Mouse (Mus musculus): ENCODE data around the gene Gm9767. TPM values are rescaled to one million over a fixed set of nuclear protein-coding genes. Genes with fewer than 3 reads are reported as not detected.
A peak's percentile ranks its signal among the peaks of the same experiment; 100 is the strongest.

The Gm9767 gene
- polyA plus RNA-seq (2015; fragmentation: Nextera tagmentation; extraction: Ambion mirVana), result 0.36 and 1.0 TPM in 2 replicates

DNA sequence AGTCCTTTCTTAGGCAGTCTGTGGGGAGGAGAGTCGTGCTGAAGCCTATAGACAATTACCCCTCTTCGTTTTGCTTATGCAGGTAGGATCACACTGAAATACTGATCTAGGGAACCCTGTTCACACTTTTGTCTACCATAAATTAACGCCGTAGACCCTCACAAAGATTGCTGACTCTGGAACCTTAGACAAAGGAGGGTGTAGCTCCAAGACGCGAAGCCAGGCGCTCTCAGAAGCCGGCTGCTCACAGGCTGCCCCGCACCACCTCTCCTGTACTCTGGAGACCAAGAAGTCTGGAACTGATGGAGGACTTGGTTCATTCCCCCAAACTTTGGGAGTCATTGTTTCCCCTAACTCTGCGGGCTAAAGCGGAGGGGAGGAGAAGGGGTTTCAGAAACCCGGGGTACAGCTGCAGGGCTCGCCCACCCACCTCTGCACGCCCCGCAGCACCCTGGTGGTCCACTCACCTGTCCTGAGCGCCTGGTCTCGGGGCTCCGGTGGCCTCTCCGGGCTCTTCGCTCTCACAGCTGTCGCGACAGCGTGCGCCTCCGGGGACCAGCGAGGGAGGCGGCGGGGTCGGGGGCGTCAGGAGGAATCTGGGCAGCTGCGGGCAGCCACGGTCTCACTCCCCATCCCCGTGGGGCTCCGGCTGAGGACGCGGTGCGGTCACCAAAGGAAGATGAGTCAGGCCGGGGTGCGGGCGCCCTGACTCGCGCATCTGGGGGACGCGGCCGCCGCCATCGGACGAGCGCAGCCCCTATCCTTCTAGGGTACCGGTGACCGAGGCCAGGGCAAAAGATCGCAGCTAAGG, at the start of gene Gm9767:
TSS of gene Gm9767 (plus strand) at position 585 of the 811 bp plus-strand sequence.
- Histone ChIP-seq H3K36me3 (ENCODE audit: control insufficient read depth, insufficient read depth, low read length) (no peaks in the 10 kb centered on the region), H3K9ac (ENCODE audit: low read length) (peak within 1 kb of the TSS; percentile 80), H3K4me2 (ENCODE audit: low read depth, low read length) (peak within 1 kb of the TSS; percentile 74), H3K27me3 (ENCODE audit: control insufficient read depth, insufficient read depth, low read length) (no peaks in the 10 kb centered on the region), H3K4me3 (replicated peaks; ENCODE audit: low read length) (peak within 1 kb of the TSS; percentile 68), H3K4me1 (ENCODE audit: control insufficient read depth, insufficient read depth, low read length) (no peaks in the 10 kb centered on the region), H3K27ac (ENCODE audit: low read length) (peak within 1 kb of the TSS; percentile 39; the same call in 1 of the 2 replicates), H3K9me3 (replicated peaks; ENCODE audit: control insufficient read depth, low read length) (no peaks in the 10 kb centered on the region)
- ATAC-seq (ENCODE audit: insufficient read depth, low FRiP score), result peak; percentile 7; the same call in 1 of the 2 replicates
- WGBS, result under 1% methylated on average over 52 of the region's 52 CpGs

DNA sequence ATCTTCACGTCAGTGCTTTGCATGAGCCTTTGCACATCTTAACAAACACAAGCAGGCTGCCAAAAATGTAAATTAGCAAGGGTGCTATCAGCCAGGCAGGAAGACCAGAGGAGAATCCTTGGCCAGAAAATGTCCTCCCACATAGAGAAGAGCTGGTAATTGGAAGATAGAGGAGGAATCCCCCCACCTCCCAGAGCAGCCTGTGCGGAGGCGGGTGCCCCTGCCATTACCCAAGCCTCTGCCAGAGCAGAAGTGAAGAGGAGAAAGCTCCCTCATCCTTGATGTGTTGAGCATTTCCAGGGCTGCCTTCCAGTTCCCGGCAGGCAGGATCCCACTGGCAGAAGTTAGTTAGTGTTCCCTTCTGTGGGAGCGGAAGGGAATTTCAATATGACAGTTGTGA, 43.1 kb upstream of the Gm9767 start:
- Histone ChIP-seq H3K27ac (ENCODE audit: low read length) (no peak overlapping the region), H3K36me3 (ENCODE audit: control insufficient read depth, insufficient read depth, low read length) (no peaks in the 10 kb centered on the region), H3K9me3 (replicated peaks; ENCODE audit: control insufficient read depth, low read length) (no peaks in the 10 kb centered on the region), H3K4me2 (ENCODE audit: low read depth, low read length) (no peak overlapping the region), H3K4me3 (replicated peaks; ENCODE audit: low read length) (no peak overlapping the region), H3K27me3 (ENCODE audit: control insufficient read depth, insufficient read depth, low read length) (no peaks in the 10 kb centered on the region), H3K9ac (ENCODE audit: low read length) (no peak overlapping the region), H3K4me1 (ENCODE audit: control insufficient read depth, insufficient read depth, low read length) (no peaks in the 10 kb centered on the region)
- ATAC-seq (ENCODE audit: insufficient read depth, low FRiP score), result no peak
- WGBS, result 68% methylated on average over 5 of the region's 5 CpGs

DNA sequence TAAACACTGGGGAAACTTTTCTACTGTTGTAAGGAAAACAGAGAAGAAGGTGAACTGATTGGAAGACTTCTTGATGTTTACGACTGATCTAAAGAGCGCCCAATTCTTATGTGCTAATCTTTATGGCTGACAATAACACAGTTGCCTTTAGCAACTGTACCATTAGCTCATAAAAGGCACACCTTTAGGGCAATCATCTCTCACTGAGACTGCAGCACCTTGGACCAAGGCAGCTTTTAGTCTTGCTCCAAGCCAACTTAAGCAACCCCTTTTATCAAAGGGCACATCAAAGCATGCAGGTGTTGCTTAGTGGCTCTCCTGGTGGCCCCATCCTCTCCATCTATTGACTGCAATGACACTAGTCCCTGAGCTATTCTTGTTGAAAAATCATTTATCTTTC, 26.9 kb upstream of the Gm9767 start:
- Histone ChIP-seq H3K27me3 (ENCODE audit: control insufficient read depth, insufficient read depth, low read length) (no peaks in the 10 kb centered on the region), H3K4me1 (ENCODE audit: control insufficient read depth, insufficient read depth, low read length) (no peaks in the 10 kb centered on the region), H3K4me2 (ENCODE audit: low read depth, low read length) (no peak overlapping the region), H3K4me3 (replicated peaks; ENCODE audit: low read length) (no peak overlapping the region), H3K27ac (ENCODE audit: low read length) (no peak overlapping the region), H3K36me3 (ENCODE audit: control insufficient read depth, insufficient read depth, low read length) (no peaks in the 10 kb centered on the region), H3K9ac (ENCODE audit: low read length) (no peak overlapping the region), H3K9me3 (replicated peaks; ENCODE audit: control insufficient read depth, low read length) (no peaks in the 10 kb centered on the region)
- ATAC-seq (ENCODE audit: insufficient read depth, low FRiP score), result no peak
- 88% methylated on average over 2 of the region's 2 CpGs for WGBS

DNA sequence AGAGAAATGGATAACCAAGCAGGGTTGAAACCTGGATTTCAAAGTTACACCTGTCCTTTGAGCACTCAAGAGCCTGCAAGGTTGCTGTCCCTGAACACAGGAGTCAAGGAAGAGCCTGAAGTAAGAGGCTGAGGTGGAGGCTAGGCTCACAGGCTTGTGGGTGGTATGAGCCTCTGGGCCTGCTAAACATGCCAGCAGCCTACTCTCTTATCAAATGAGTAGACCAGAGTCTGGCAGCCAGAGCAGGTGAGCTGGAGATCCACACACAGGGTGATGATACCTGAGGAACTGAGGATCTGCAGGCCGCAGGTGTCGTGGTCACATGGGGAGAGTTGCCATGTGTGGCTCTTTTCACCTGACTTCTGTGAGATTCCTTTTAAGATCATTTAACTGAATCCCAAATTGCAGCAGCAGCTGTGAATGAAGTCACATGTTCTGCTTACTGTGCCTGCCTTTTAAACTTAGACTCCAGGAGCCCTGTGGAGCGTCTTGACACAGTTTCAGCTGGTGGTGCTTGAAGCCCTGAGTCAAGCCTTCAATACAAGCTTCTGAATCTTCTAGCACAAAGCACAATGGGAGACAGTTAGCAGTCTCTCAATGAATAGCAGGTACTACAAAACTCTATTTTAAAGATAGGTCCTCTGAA, 18.3 kb upstream of the Gm9767 start:
- H3K9ac ChIP-seq (ENCODE audit: low read length), result no peak overlapping the region
- no peak overlapping the region for H3K27ac ChIP-seq (ENCODE audit: low read length)
- no peaks in the 10 kb centered on the region for H3K9me3 ChIP-seq (replicated peaks; ENCODE audit: control insufficient read depth, low read length)
- H3K4me2 ChIP-seq (ENCODE audit: low read depth, low read length), result no peak overlapping the region
- H3K36me3 ChIP-seq (ENCODE audit: control insufficient read depth, insufficient read depth, low read length), result no peaks in the 10 kb centered on the region
- H3K27me3 ChIP-seq (ENCODE audit: control insufficient read depth, insufficient read depth, low read length), result no peaks in the 10 kb centered on the region
- 94% methylated on average over 3 of the region's 3 CpGs for WGBS
- no peaks in the 10 kb centered on the region for H3K4me1 ChIP-seq (ENCODE audit: control insufficient read depth, insufficient read depth, low read length)
- H3K4me3 ChIP-seq (replicated peaks; ENCODE audit: low read length), result no peak overlapping the region
- no peak for ATAC-seq (ENCODE audit: insufficient read depth, low FRiP score)

DNA sequence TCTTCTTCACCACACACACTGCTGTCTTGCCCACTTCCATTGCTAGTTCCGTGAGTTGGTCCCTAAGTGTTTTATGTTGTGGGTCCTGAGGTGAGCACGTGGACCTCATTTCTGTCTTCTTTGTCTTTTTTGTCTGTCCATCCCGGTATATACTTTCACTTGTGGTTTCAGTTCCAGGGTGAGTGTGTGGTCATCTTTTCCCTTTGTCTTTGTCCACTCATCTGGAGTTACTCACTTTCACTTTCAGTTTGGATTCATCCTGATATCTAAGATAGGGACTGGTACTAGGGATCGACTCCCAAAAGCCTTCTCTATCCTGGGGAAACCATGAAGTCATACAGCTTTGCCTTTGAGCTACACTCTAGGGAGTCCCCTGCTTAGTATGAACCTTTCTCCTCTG, 15.0 kb upstream of the Gm9767 start:
- no peaks in the 10 kb centered on the region for H3K9me3 ChIP-seq (replicated peaks; ENCODE audit: control insufficient read depth, low read length)
- H3K4me3 ChIP-seq (replicated peaks; ENCODE audit: low read length), result no peak overlapping the region
- no peak for ATAC-seq (ENCODE audit: insufficient read depth, low FRiP score)
- H3K4me1 ChIP-seq (ENCODE audit: control insufficient read depth, insufficient read depth, low read length), result no peaks in the 10 kb centered on the region
- H3K27me3 ChIP-seq (ENCODE audit: control insufficient read depth, insufficient read depth, low read length), result no peaks in the 10 kb centered on the region
- no peak overlapping the region for H3K4me2 ChIP-seq (ENCODE audit: low read depth, low read length)
- H3K9ac ChIP-seq (ENCODE audit: low read length), result no peak overlapping the region
- H3K27ac ChIP-seq (ENCODE audit: low read length), result no peak overlapping the region
- 90% methylated on average over 4 of the region's 4 CpGs for WGBS
- no peaks in the 10 kb centered on the region for H3K36me3 ChIP-seq (ENCODE audit: control insufficient read depth, insufficient read depth, low read length)

DNA sequence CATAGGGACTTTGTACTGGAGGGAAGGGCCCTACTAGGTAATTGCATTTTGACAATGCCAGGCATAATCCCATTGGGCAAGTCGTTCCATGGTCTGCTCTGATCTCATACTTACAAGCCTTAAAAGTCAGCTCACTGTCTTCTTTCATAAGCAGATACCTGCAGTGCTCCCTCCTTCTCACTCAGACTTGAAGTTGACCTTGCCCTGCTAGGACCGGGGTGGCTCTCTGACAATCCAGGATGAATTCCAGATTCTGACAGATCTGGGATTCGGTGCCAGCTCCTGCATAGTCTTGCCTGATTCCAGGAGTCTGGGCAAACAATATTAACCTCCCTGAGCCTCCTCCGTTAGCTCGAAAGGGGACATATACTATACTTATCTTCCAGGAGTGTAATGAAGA, 6.1 kb upstream of the Gm9767 start:
- ATAC-seq (ENCODE audit: insufficient read depth, low FRiP score), result no peak
- Histone ChIP-seq H3K27ac (ENCODE audit: low read length) (no peak overlapping the region), H3K4me1 (ENCODE audit: control insufficient read depth, insufficient read depth, low read length) (no peaks in the 10 kb centered on the region), H3K9ac (ENCODE audit: low read length) (no peak overlapping the region), H3K36me3 (ENCODE audit: control insufficient read depth, insufficient read depth, low read length) (no peaks in the 10 kb centered on the region), H3K4me2 (ENCODE audit: low read depth, low read length) (no peak overlapping the region), H3K9me3 (replicated peaks; ENCODE audit: control insufficient read depth, low read length) (no peaks in the 10 kb centered on the region), H3K27me3 (ENCODE audit: control insufficient read depth, insufficient read depth, low read length) (no peaks in the 10 kb centered on the region), H3K4me3 (replicated peaks; ENCODE audit: low read length) (no peak overlapping the region)
- WGBS, result 79% methylated on average over 5 of the region's 5 CpGs

DNA sequence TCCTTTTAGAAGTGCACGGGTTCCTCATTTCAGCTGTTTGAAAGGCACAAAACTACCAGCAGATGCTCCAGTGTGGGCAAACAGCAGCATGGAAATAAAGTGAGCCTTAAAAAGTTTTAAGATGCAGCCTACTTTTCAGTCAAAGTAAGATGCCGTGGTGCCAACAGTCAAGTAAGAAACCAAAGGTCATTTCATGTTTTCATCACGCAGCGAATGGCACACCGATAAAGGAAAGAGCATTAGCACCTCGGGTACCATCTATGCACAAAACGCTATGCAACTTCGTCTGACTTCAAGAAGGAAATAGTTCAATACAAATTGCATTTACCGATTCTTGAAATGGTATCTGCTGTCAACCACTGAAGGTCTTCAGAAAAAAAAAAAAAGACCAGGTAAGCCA, 1.1 kb upstream of the Gm9767 start:
- no peak for ATAC-seq (ENCODE audit: insufficient read depth, low FRiP score)
- 70% methylated on average over 9 of the region's 9 CpGs for WGBS
- no peaks in the 10 kb centered on the region for H3K4me1 ChIP-seq (ENCODE audit: control insufficient read depth, insufficient read depth, low read length)

DNA sequence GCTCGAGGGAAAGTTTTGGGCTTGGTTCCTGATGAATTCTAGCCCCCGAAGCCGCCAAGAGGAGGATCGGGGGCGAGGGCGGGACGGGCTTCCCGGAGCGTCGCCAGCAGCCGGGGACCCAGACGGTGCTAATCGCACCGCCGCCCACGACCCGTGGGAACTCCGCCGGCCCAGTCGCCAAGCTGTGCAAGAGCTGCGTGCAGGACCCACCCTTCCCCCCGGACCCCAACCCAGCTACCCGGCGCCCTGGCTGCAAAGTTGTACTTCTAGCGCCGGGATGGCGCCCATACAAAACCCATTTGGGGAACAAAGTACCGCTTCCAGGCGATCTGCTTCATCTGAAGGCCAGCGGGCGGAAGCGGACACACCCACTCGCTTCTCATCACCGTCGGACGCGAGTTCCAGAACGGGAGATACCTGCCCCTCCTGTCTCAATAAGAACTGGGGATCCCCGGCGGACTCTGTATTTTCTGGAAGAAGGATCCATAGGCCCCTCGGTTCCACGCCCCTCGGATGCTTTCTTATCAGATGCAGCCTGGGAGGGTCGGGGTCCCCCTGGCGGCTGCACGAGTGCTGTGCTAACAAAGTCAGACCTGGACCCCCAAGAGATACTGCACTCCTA, 577 bp downstream of the Gm9767 start, which contains the start of gene Tmem200a:
TSS of gene Tmem200a (minus strand) at position 532 of the 622 bp plus-strand sequence.
- Histone ChIP-seq H3K9me3 (replicated peaks; ENCODE audit: control insufficient read depth, low read length) (no peaks in the 10 kb centered on the region), H3K9ac (ENCODE audit: low read length) (peak within 1 kb of the TSS; percentile 80), H3K36me3 (ENCODE audit: control insufficient read depth, insufficient read depth, low read length) (no peaks in the 10 kb centered on the region), H3K4me2 (ENCODE audit: low read depth, low read length) (peak within 1 kb of the TSS; percentile 74), H3K27ac (ENCODE audit: low read length) (peak within 1 kb of the TSS; percentile 39; the same call in 1 of the 2 replicates), H3K27me3 (ENCODE audit: control insufficient read depth, insufficient read depth, low read length) (no peaks in the 10 kb centered on the region), H3K4me3 (replicated peaks; ENCODE audit: low read length) (peak within 1 kb of the TSS; percentile 68), H3K4me1 (ENCODE audit: control insufficient read depth, insufficient read depth, low read length) (no peaks in the 10 kb centered on the region)
- peak; percentile 77; the same call in 1 of the 2 replicates for ATAC-seq (ENCODE audit: insufficient read depth, low FRiP score)
- WGBS, result 1% methylated on average over 46 of the region's 46 CpGs

More for the DNA sequence above, 1.1 kb upstream of the Gm9767 start:
- no peaks in the 10 kb centered on the region for H3K9me3 ChIP-seq (replicated peaks; ENCODE audit: control insufficient read depth, low read length)
- H3K36me3 ChIP-seq (ENCODE audit: control insufficient read depth, insufficient read depth, low read length), result no peaks in the 10 kb centered on the region
- no peak overlapping the region for H3K9ac ChIP-seq (ENCODE audit: low read length)
- H3K27me3 ChIP-seq (ENCODE audit: control insufficient read depth, insufficient read depth, low read length), result no peaks in the 10 kb centered on the region
- H3K27ac ChIP-seq (ENCODE audit: low read length), result no peak overlapping the region
- peak overlapping the region; percentile 68 for H3K4me3 ChIP-seq (replicated peaks; ENCODE audit: low read length)
- H3K4me2 ChIP-seq (ENCODE audit: low read depth, low read length), result peak overlapping the region; percentile 74

DNA sequence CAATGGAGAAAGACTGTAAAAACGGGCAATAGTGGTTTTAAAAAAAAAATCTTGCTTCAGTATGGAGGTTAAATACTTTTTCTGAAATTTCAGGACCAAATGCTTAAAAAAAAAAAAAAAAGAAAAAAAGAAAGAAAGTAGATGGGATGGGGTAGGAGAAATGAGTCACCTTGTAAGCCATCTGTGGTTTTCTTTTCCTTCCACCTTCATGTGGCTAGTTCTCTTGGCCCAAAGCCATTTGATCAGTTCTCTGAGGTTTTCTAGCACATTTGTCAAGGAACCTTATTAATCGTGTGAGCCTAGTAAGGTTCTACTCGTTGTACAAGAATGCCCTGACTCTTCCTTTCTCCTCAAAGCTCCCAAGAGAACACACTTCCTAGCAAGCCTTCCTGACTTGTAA, 1.6 kb downstream of the Gm9767 start:
- WGBS, result 74% methylated on average over 3 of the region's 3 CpGs

More for the DNA sequence above, 1.6 kb downstream of the Gm9767 start:
- Histone ChIP-seq H3K9me3 (replicated peaks; ENCODE audit: control insufficient read depth, low read length) (no peaks in the 10 kb centered on the region), H3K9ac (ENCODE audit: low read length) (no peak overlapping the region), H3K27me3 (ENCODE audit: control insufficient read depth, insufficient read depth, low read length) (no peaks in the 10 kb centered on the region), H3K4me3 (replicated peaks; ENCODE audit: low read length) (no peak overlapping the region), H3K4me2 (ENCODE audit: low read depth, low read length) (no peak overlapping the region), H3K36me3 (ENCODE audit: control insufficient read depth, insufficient read depth, low read length) (no peaks in the 10 kb centered on the region), H3K27ac (ENCODE audit: low read length) (no peak overlapping the region), H3K4me1 (ENCODE audit: control insufficient read depth, insufficient read depth, low read length) (no peaks in the 10 kb centered on the region)
- no peak for ATAC-seq (ENCODE audit: insufficient read depth, low FRiP score)
